Comparison of ENCODE assay signal across 8 mouse cellular contexts in genomic region chr6:83268144-83269010, GRCm38 (mm10). TPM values are rescaled to one million over a fixed set of nuclear protein-coding genes. Genes with fewer than 3 reads are reported as not detected.
DNase-seq lines count a peak whose midpoint lies in the region; ATAC-seq lines count a peak whose summit lies in the region.

No protein-coding gene starts in this region.

- H3K4me2 ChIP-seq in hindbrain, embryonic 13.5 days, result peak overlapping the region; percentile 53

- H3K27me3 ChIP-seq in hindbrain, embryonic 13.5 days, result 0 out of 2 replicates have a peak, but pooled peaks cover 3% of the 10 kb centered on the region

- no peaks in the 10 kb centered on the region for H3K36me3 ChIP-seq in hindbrain, embryonic 13.5 days

- ATAC-seq in hindbrain, embryonic 13.5 days (ENCODE audit: low FRiP score), result peak; percentile 94

- 3% methylated on average over 27 of the region's 28 CpGs for WGBS in hindbrain, embryonic 13.5 days

- peak overlapping the region; percentile 43 for H3K4me3 ChIP-seq in hindbrain, embryonic 13.5 days

- H3K27ac ChIP-seq in hindbrain, embryonic 13.5 days, result peak overlapping the region; percentile 93

- H3K9me3 ChIP-seq in hindbrain, embryonic 13.5 days, result no peaks in the 10 kb centered on the region

- peaks cover 11% of the 10 kb centered on the region for H3K4me1 ChIP-seq in hindbrain, embryonic 13.5 days (replicated peaks)

- DNase-seq in NIH3T3 (ENCODE audit: low read depth), result peak; percentile 96
- peak; percentile 94 to 99 for DNase-seq in cerebellum, postnatal 14 days
- peak; percentile 65 to 68 for DNase-seq in frontal cortex, postnatal 25 days (ENCODE audit: low spot score in 2 of 2)
- peak; percentile 66 to 74 for DNase-seq in layer of hippocampus, postnatal 25 days (ENCODE audit: extremely low spot score in 1 of 2, low spot score in 1 of 2)
- peak; percentile 92 for DNase-seq in lung, postnatal 14 days
- DNase-seq in ovary, postnatal 36 days (ENCODE audit: low spot score), result peak; percentile 90
- peak; percentile 66 for DNase-seq in thymus, postnatal 14 days

- peak overlapping the region; percentile 66 for H3K9ac ChIP-seq in hindbrain, embryonic 13.5 days

RNA-seq across cellular contexts. Expression of gene Slc4a5, which starts 48.7 kb away (rescaled TPM):
- 2.3 and 5.4 TPM in 2 replicates for polyA plus RNA-seq in hindbrain, embryonic 13.5 days (2015; fragmentation: Nextera tagmentation; extraction: Ambion mirVana)
- total RNA-seq in layer of hippocampus, postnatal 25 days (2021), result under 1 TPM; 0.30 to 0.66 TPM

RNA-seq across cellular contexts. Expression of gene Mthfd2, which starts 57.3 kb away (rescaled TPM):
- 23.8 and 26.3 TPM in 2 replicates for polyA plus RNA-seq in hindbrain, embryonic 13.5 days (2015; fragmentation: Nextera tagmentation; extraction: Ambion mirVana)
- 1 to 10 TPM; 5.3 to 7.2 TPM for total RNA-seq in layer of hippocampus, postnatal 25 days (2021)

RNA-seq across cellular contexts. Expression of gene Mob1a, which starts 57.4 kb away (rescaled TPM):
- polyA plus RNA-seq in hindbrain, embryonic 13.5 days (2015; fragmentation: Nextera tagmentation; extraction: Ambion mirVana), result 27.3 and 27.6 TPM in 2 replicates
- total RNA-seq in layer of hippocampus, postnatal 25 days (2021), result 10 to 100 TPM; 19.3 to 19.5 TPM

Comparison
In these comparisons a context has a peak if more than half of its experiments do, and no peak if none do; other contexts are left out.
1. Peak in every context shown above with its lines: DNase-seq, ATAC-seq, H3K4me3 ChIP-seq and H3K27ac ChIP-seq.